Mouse (Mus musculus): Measurements from ENCODE around the gene Obox6.

The Obox6 gene

GRCm38 (mm10) chr7:15839578-15839977 lies at the start of gene Obox6:
Obox6 (minus strand) TSS chr7:15839678.
- no peak for DNase-seq (ENCODE audit: extremely low spot score, low spot score)

- no peak for DNase-seq (ENCODE audit: extremely low spot score, low spot score)
Measured at GRCm38 (mm10) chr7:15884127-15884526, 44.6 kb upstream of the Obox6 start.

GRCm38 (mm10) chr7:15882317-15882716 lies 42.8 kb upstream of the Obox6 start, which contains the start of gene Crxos:
Crxos (plus strand) TSS chr7:15882617.
- DNase-seq (ENCODE audit: extremely low spot score, low spot score), result no peak

GRCm38 (mm10) chr7:15881831-15882230 lies 42.4 kb upstream of the Obox6 start:
- no peak for DNase-seq (ENCODE audit: extremely low spot score, low spot score)

- no peak for DNase-seq (ENCODE audit: extremely low spot score, low spot score)
Measured at GRCm38 (mm10) chr7:15881388-15881787, 41.9 kb upstream of the Obox6 start.

- DNase-seq (ENCODE audit: extremely low spot score, low spot score), result no peak
Measured at GRCm38 (mm10) chr7:15879756-15880155, 40.3 kb upstream of the Obox6 start, which contains the start of gene Crx. Crx (minus strand) TSS chr7:15879968.

GRCm38 (mm10) chr7:15864104-15864503 lies 24.6 kb upstream of the Obox6 start:
- no peak for DNase-seq (ENCODE audit: extremely low spot score, low spot score)

GRCm38 (mm10) chr7:15859657-15860056 lies 20.2 kb upstream of the Obox6 start:
- no peak for DNase-seq (ENCODE audit: extremely low spot score, low spot score)

Measured in neural tube, embryonic 10.5 days (tissue).